Mouse (Mus musculus) CH12.LX (cell line): ENCODE measurements around the gene Svep1. TPM values are rescaled to one million over a fixed set of nuclear protein-coding genes. Genes with fewer than 3 reads are reported as not detected.

ENCODE experiments used
- DNase-seq: peaks from one replicate; pipeline ENCODE4 v3.0.0-alpha.2; 2013; ENCODE audit errors: extremely low read depth
- H3K27ac ChIP-seq: 2 replicates; pipeline ENCODE4 v1.5.1; 2012; ENCODE audit warnings: low read depth, mild to moderate bottlenecking, control low read depth, moderate library complexity; ENCODE audit not compliant: insufficient read depth
- H3K27me3 ChIP-seq: replicated peaks from 2 replicates; pipeline ENCODE3; 2012; ENCODE audit warnings: inconsistent platforms
- H3K36me3 ChIP-seq, 2 experiments: replicated peaks in 1 of 2; 2 replicates each; pipeline versions ENCODE3 to v1.6.1; 2012; ENCODE audit warnings: inconsistent platforms in 1 of 2, low read length in 1 of 2, mild to moderate bottlenecking in 1 of 2, mixed read lengths in 1 of 2, moderate library complexity in 1 of 2; ENCODE audit not compliant: control insufficient read depth in 1 of 2, insufficient read depth in 1 of 2
- H3K4me1 ChIP-seq, 2 experiments: 2 replicates each; pipeline ENCODE4 v1.6.1; 2012; ENCODE audit warnings: inconsistent platforms in 1 of 2, moderate library complexity in 1 of 2; ENCODE audit not compliant: insufficient read depth in 2 of 2, control insufficient read depth in 1 of 2
- H3K4me2 ChIP-seq: 2 replicates; pipeline ENCODE4 v1.6.1; 2012; ENCODE audit warnings: low read depth, mild to moderate bottlenecking, control low read depth; ENCODE audit not compliant: poor library complexity, insufficient read depth, severe bottlenecking
- H3K4me3 ChIP-seq, 3 experiments: fragments of 150-350 bp in 1 of 3; sonication (generic) in 1 of 3; replicated peaks in 1 of 3; 2 replicates each; pipeline versions ENCODE3 to v1.5.1; 2011 to 2012; ENCODE audit warnings: low read depth in 2 of 3, low read length in 2 of 3, mild to moderate bottlenecking in 2 of 3, moderate library complexity in 2 of 3, control low read depth in 1 of 3, improper control_type of control experiment in 1 of 3, inconsistent platforms in 1 of 3, mixed read lengths in 1 of 3; ENCODE audit not compliant: poor library complexity in 1 of 3
- H3K79me2 ChIP-seq: replicated peaks from 2 replicates; pipeline ENCODE4 v1.6.1; 2012; ENCODE audit warnings: mild to moderate bottlenecking, moderate library complexity; ENCODE audit not compliant: control insufficient read depth, poor library complexity, insufficient read depth, severe bottlenecking; ENCODE audit errors: extremely low read depth
- H3K9ac ChIP-seq: 2 replicates; pipeline ENCODE4 v1.6.1; 2012; ENCODE audit warnings: low read depth, mild to moderate bottlenecking, control low read depth, moderate library complexity; ENCODE audit not compliant: insufficient read depth
- H3K9me3 ChIP-seq: replicated peaks from 2 replicates; pipeline ENCODE3; 2012; ENCODE audit warnings: low read length, inconsistent platforms, mixed read lengths
- BHLHE40 ChIP-seq: IDR thresholded peaks from 2 replicates; pipeline ENCODE4 v1.6.1; 2011; ENCODE audit warnings: mild to moderate bottlenecking, low read depth, low read length, improper control_type of control experiment
- ELF1 ChIP-seq: IDR thresholded peaks from 2 replicates; pipeline ENCODE4 v1.6.1; 2014; ENCODE audit warnings: low read depth, mild to moderate bottlenecking, inconsistent platforms, low read length, improper control_type of control experiment
- EP300 ChIP-seq: IDR thresholded peaks from 2 replicates; pipeline ENCODE4 v1.6.1; 2011; ENCODE audit warnings: low read length, improper control_type of control experiment
- ETS1 ChIP-seq: conservative IDR thresholded peaks from 2 replicates; pipeline ENCODE4 v1.6.1; 2012; ENCODE audit warnings: low read depth, mild to moderate bottlenecking, inconsistent platforms, low read length, improper control_type of control experiment, moderate library complexity
- IRF4 ChIP-seq: IDR thresholded peaks from 2 replicates; pipeline ENCODE4 v1.6.1; 2014; ENCODE audit warnings: low read depth, mild to moderate bottlenecking, inconsistent platforms, low read length, improper control_type of control experiment
- JUND ChIP-seq: conservative IDR thresholded peaks from 2 replicates; pipeline ENCODE4 v1.6.1; 2011; ENCODE audit warnings: low read depth, low read length, improper control_type of control experiment
- MAFK ChIP-seq: IDR thresholded peaks from 2 replicates; pipeline ENCODE4 v1.6.1; 2011; ENCODE audit warnings: low read length, improper control_type of control experiment; ENCODE audit not compliant: insufficient replicate concordance
- MAX ChIP-seq: IDR thresholded peaks from 2 replicates; pipeline ENCODE4 v1.6.1; 2011; ENCODE audit warnings: low read length, improper control_type of control experiment
- MEF2A ChIP-seq: IDR thresholded peaks from 2 replicates; pipeline ENCODE4 v1.6.1; 2014; ENCODE audit warnings: low read depth, mild to moderate bottlenecking, inconsistent platforms, low read length, improper control_type of control experiment, borderline replicate concordance
- MYC ChIP-seq: IDR thresholded peaks from 2 replicates; pipeline ENCODE4 v1.6.1; 2011; ENCODE audit warnings: low read depth, mild to moderate bottlenecking, improper control_type of control experiment, low read length
- NELFE ChIP-seq: IDR thresholded peaks from 2 replicates; pipeline ENCODE4 v1.6.1; 2011; ENCODE audit warnings: low read depth, low read length, improper control_type of control experiment
- NRF1 ChIP-seq: IDR thresholded peaks from 2 replicates; pipeline ENCODE4 v1.6.1; 2014; ENCODE audit warnings: low read depth, mild to moderate bottlenecking, inconsistent platforms, low read length, improper control_type of control experiment, moderate library complexity
- POLR2A ChIP-seq: IDR thresholded peaks from 2 replicates; pipeline ENCODE4 v1.6.1; 2011; ENCODE audit warnings: low read depth, mild to moderate bottlenecking, improper control_type of control experiment, low read length
- RAD21 ChIP-seq: IDR thresholded peaks from 2 replicates; pipeline ENCODE4 v1.6.1; 2011; ENCODE audit warnings: low read depth, mild to moderate bottlenecking, low read length, improper control_type of control experiment, moderate library complexity
- SIN3A ChIP-seq: IDR thresholded peaks from 2 replicates; pipeline ENCODE4 v1.6.1; 2012; ENCODE audit warnings: low read length, improper control_type of control experiment, inconsistent platforms
- USF1 ChIP-seq: IDR thresholded peaks from 2 replicates; pipeline ENCODE4 v1.6.1; 2014; ENCODE audit warnings: low read depth, mild to moderate bottlenecking, inconsistent platforms, low read length, improper control_type of control experiment
- ZKSCAN1 ChIP-seq: IDR thresholded peaks from 2 replicates; pipeline ENCODE4 v1.6.1; 2012; ENCODE audit warnings: low read depth, inconsistent platforms, low read length, improper control_type of control experiment, borderline replicate concordance
- dilution Hi-C: fragments of 300-500 bp; cut with MboI; formaldehyde crosslinking; loops from 2 replicates; pipeline ENCODE4 v1.14.3; 2020; ENCODE audit warnings: low sequenced_read_pairs; ENCODE audit not compliant: extremely low pct_unique_long_range_greater_than_20kb, extremely low pct_ligation_motif_present
- in situ Hi-C: fragments of 300-500 bp; cut with MboI; formaldehyde crosslinking; loops from 3 replicates; pipeline ENCODE4 v1.14.3; 2019; ENCODE audit warnings: low sequenced_read_pairs, low pct_ligation_motif_present, low pct_unique_long_range_greater_than_20kb, mixed read lengths
- polyA plus RNA-seq: library from polyadenylated mRNA; unstranded; fragments of >175 nt; gene quantifications from 2 replicates; pipeline ENCODE4 v1.2.1, GENCODE M21; 2012; ENCODE audit warnings: low read depth; ENCODE audit not compliant: insufficient read length
- total RNA-seq, 2 experiments: library from RNA; depleted of rRNA; stranded (reverse); fragments of 300-350 nt in 1 of 2; fragments of >200 nt in 1 of 2; gene quantifications; 2 replicates each; pipeline ENCODE4 v1.2.3; 2012 to 2014

Svep1 gene
- total and polyA plus RNA-seq, 3 experiments = not detected

GRCm38 (mm10) chr4:58040093-58040492, 166.6 kb downstream of the Svep1 start:
- Histone ChIP-seq H3K36me3 (no peaks in the 10 kb centered on the region), H3K79me2 (no peaks in the 10 kb centered on the region), H3K27ac (no peak overlapping the region), H3K4me1 (peaks cover 2 to 4% of the 10 kb centered on the region in 2 experiments; a peak in 2 of 4 replicates), H3K9ac (no peak overlapping the region), H3K4me2 (no peak overlapping the region), H3K9me3 (no peaks in the 10 kb centered on the region), H3K27me3 (no peaks in the 10 kb centered on the region), H3K4me3 (no peak overlapping the region)
- no peak for TF ChIP-seq SIN3A
- TF ChIP-seq JUND = no peak; the same call in 1 of the 2 replicates
- no peak for TF ChIP-seq USF1
- no peak for TF ChIP-seq MEF2A
- TF ChIP-seq NELFE = no peak
- TF ChIP-seq EP300 = peak; percentile 43
- TF ChIP-seq BHLHE40 = no peak
- DNase-seq = peak; percentile 29
- in situ Hi-C loops (no loop called here), dilution Hi-C loops (no loop called here)

DNA sequence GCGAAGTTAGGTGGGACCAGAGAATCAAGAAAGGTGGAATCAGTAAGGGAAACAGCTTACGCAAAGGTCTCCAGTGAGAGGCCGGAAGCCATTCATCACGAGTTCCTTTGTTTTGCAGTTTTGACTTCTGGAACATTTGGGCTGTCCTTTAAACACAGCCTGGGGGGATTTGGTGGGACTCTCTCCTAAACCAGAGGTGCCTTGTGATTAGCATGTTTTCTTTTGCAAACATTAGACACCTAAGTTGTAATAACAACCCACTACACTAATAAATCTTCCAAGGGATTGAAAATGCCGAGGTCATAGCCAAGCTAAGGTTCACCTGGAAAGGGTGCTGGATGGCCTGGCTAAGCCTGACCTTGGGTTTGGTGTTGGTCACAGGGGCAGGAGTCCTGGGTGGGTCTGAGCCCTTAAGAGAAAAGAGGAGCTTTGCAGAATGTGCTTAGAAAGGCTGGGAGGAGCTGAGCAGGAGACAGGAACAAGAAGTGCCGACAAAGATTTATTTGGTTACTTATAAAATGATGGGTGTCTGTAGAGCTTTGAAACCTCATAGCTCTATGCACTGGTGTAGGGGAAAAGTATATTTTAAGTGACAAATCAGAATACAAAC, 169.5 kb downstream of the Svep1 start:
- Histone ChIP-seq H3K27ac (no peak overlapping the region), H3K4me2 (no peak overlapping the region), H3K4me3 (no peak overlapping the region), H3K36me3 (no peaks in the 10 kb centered on the region), H3K79me2 (no peaks in the 10 kb centered on the region), H3K4me1 (peaks cover 2 to 4% of the 10 kb centered on the region in 2 experiments; a peak in 2 of 4 replicates), H3K27me3 (no peaks in the 10 kb centered on the region), H3K9ac (no peak overlapping the region), H3K9me3 (no peaks in the 10 kb centered on the region)
- in situ Hi-C loops (no loop called here), dilution Hi-C loops (no loop called here)
- DNase-seq = no peak
- no peak for TF ChIP-seq MEF2A
- TF ChIP-seq ELF1 = no peak
- no peak for TF ChIP-seq ZKSCAN1
- TF ChIP-seq IRF4 = no peak
- no peak for TF ChIP-seq USF1
- TF ChIP-seq MYC = no peak
- no peak for TF ChIP-seq RAD21
- no peak for TF ChIP-seq JUND
- no peak for TF ChIP-seq ETS1
- no peak for TF ChIP-seq NRF1
- no peak for TF ChIP-seq MAX
- no peak for TF ChIP-seq POLR2A
- no peak for TF ChIP-seq MAFK
